Mouse (Mus musculus): ENCODE results near the gene Abr. TPM values are rescaled to one million over a fixed set of nuclear protein-coding genes. Genes with fewer than 3 reads are reported as not detected.

Gene Abr
- polyA plus RNA-seq, 1 experiment from 2014 or later, result 98.3 TPM

- Histone ChIP-seq H3K27me3 (no peaks in the 10 kb centered on the region), H3K4me2 (peak overlapping the region; percentile 25), H3K9me3 (no peaks in the 10 kb centered on the region), H3K36me3 (no peaks in the 10 kb centered on the region), H3K9ac (peak overlapping the region; percentile 53), H3K4me1 (replicated peaks) (peaks cover 61% of the 10 kb centered on the region), H3K4me3 (no peak overlapping the region), H3K27ac (peak overlapping the region; percentile 90)
- WGBS, result 67% methylated on average over 8 of the region's 8 CpGs
- ATAC-seq (ENCODE audit: low FRiP score), result peak; percentile 76
Observed at GRCm38 (mm10) chr11:76507302-76508124, 114.6 kb downstream of the Abr start.

DNA sequence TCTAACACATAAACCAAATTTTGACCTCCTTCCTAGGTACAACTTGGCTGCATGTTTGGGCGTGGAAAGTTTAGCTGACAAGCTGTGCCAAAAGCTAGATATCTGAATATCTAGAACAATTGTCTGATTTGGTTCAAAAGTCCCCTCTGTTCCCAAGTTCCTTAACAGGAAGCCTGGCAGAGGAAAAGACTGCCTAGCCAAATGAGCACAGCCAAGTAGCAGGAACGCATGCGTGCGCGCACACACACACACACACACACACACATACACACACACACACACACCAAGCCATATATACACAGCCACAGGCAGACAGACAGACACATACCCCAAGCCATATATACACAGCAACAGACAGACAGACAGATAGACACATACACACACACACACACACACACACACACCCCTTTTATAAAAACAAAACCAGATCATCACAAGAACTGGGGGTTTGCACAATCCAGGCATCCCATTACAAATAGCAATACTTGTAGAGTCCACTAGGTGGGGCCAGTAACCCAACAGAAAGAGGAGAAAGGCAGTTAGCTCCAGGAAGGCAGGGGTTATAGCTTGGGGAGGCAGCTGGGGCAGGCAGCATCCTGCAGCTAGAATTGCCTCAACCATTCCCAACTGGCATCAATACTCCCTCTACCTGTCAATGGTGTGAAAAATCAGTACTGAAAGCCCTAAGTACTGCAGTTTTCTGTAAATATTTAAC is 115.4 kb downstream of the Abr start:
- 89% methylated on average over 5 of the region's 5 CpGs for WGBS

GRCm38 (mm10) chr11:76505106-76505505 is 117.0 kb downstream of the Abr start:
- Histone ChIP-seq H3K9ac (no peak overlapping the region), H3K4me3 (no peak overlapping the region), H3K36me3 (no peaks in the 10 kb centered on the region), H3K27ac (no peak overlapping the region), H3K27me3 (no peaks in the 10 kb centered on the region), H3K9me3 (no peaks in the 10 kb centered on the region), H3K4me1 (replicated peaks) (peaks cover 53% of the 10 kb centered on the region), H3K4me2 (no peak overlapping the region)
- WGBS, result 86% methylated on average over 1 of the region's 1 CpGs
- ATAC-seq (ENCODE audit: low FRiP score), result no peak

More for the DNA sequence above, 115.4 kb downstream of the Abr start:
- H3K27ac ChIP-seq, result peak overlapping the region; percentile 90
- no peaks in the 10 kb centered on the region for H3K9me3 ChIP-seq
- peak overlapping the region; percentile 53; the same call in 1 of the 2 replicates for H3K9ac ChIP-seq
- H3K4me2 ChIP-seq, result no peak overlapping the region
- no peaks in the 10 kb centered on the region for H3K27me3 ChIP-seq
- no peaks in the 10 kb centered on the region for H3K36me3 ChIP-seq
- H3K4me3 ChIP-seq, result no peak overlapping the region
- H3K4me1 ChIP-seq (replicated peaks), result peaks cover 57% of the 10 kb centered on the region
- ATAC-seq (ENCODE audit: low FRiP score), result peak; percentile 18; the same call in 1 of the 2 replicates

DNA sequence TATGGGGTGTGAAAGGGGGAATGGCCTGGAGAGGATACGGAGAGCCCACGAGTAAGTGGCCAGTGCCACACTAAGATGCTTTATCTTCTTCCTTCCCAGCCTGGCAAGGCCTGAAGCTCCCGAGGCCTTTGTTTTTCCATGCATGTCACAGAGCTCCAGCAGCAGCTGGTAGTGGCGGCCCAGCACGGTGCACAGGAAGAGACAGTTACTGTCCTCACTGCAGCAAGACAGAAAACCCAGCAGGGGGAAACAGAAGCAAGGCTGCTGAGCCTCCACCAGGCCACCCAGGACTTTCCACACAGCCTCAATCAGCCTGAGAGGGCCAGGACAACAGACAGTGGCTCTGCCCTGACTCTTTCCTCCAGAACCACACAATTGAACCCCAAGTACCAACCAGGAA is 118.1 kb downstream of the Abr start:
- Histone ChIP-seq H3K9ac (peak overlapping the region; percentile 14), H3K36me3 (no peaks in the 10 kb centered on the region), H3K9me3 (no peaks in the 10 kb centered on the region), H3K4me1 (replicated peaks) (peaks cover 44% of the 10 kb centered on the region), H3K4me3 (no peak overlapping the region), H3K27me3 (no peaks in the 10 kb centered on the region), H3K4me2 (no peak overlapping the region), H3K27ac (peak overlapping the region; percentile 59)
- WGBS, result 58% methylated on average over 5 of the region's 5 CpGs
- no peak for ATAC-seq (ENCODE audit: low FRiP score)

GRCm38 (mm10) chr11:76499987-76500386 is 122.1 kb downstream of the Abr start:
- H3K27ac ChIP-seq, result no peak overlapping the region
- H3K4me2 ChIP-seq, result no peak overlapping the region
- H3K36me3 ChIP-seq, result no peaks in the 10 kb centered on the region
- no peaks in the 10 kb centered on the region for H3K9me3 ChIP-seq
- no peak for ATAC-seq (ENCODE audit: low FRiP score)
- H3K9ac ChIP-seq, result no peak overlapping the region
- 45% methylated on average over 1 of the region's 1 CpGs for WGBS
- H3K4me1 ChIP-seq (replicated peaks), result peaks cover 30% of the 10 kb centered on the region
- no peaks in the 10 kb centered on the region for H3K27me3 ChIP-seq
- H3K4me3 ChIP-seq, result no peak overlapping the region

GRCm38 (mm10) chr11:76499564-76499963 is 122.5 kb downstream of the Abr start:
- H3K27me3 ChIP-seq, result no peaks in the 10 kb centered on the region
- H3K9me3 ChIP-seq, result no peaks in the 10 kb centered on the region
- peak overlapping the region; percentile 36; the same call in 1 of the 2 replicates for H3K9ac ChIP-seq
- WGBS, result 85% methylated on average over 7 of the region's 7 CpGs
- H3K4me3 ChIP-seq, result no peak overlapping the region
- no peaks in the 10 kb centered on the region for H3K36me3 ChIP-seq
- peaks cover 27% of the 10 kb centered on the region for H3K4me1 ChIP-seq (replicated peaks)
- no peak overlapping the region for H3K27ac ChIP-seq
- no peak overlapping the region for H3K4me2 ChIP-seq
- ATAC-seq (ENCODE audit: low FRiP score), result no peak

GRCm38 (mm10) chr11:76497769-76498152 is 124.4 kb downstream of the Abr start:
- peaks cover 36% of the 10 kb centered on the region for H3K4me1 ChIP-seq (replicated peaks)
- H3K27me3 ChIP-seq, result no peaks in the 10 kb centered on the region
- no peak overlapping the region for H3K4me3 ChIP-seq
- H3K9me3 ChIP-seq, result no peaks in the 10 kb centered on the region
- 90% methylated on average over 4 of the region's 4 CpGs for WGBS
- no peak for ATAC-seq (ENCODE audit: low FRiP score)
- H3K27ac ChIP-seq, result no peak overlapping the region
- no peak overlapping the region for H3K4me2 ChIP-seq
- H3K9ac ChIP-seq, result 0 out of 2 replicates have a peak overlapping the region, but pooled peaks have one; percentile 13
- no peaks in the 10 kb centered on the region for H3K36me3 ChIP-seq

GRCm38 (mm10) chr11:76497066-76497768 is 124.9 kb downstream of the Abr start:
- 77% methylated on average over 9 of the region's 9 CpGs for WGBS
- Histone ChIP-seq H3K36me3 (no peaks in the 10 kb centered on the region), H3K27ac (no peak overlapping the region), H3K4me2 (no peak overlapping the region), H3K9ac (no peak overlapping the region), H3K9me3 (no peaks in the 10 kb centered on the region), H3K4me1 (replicated peaks) (peaks cover 42% of the 10 kb centered on the region), H3K27me3 (no peaks in the 10 kb centered on the region), H3K4me3 (no peak overlapping the region)
- ATAC-seq (ENCODE audit: low FRiP score), result no peak

GRCm38 (mm10) chr11:76496086-76496771 is 125.9 kb downstream of the Abr start:
- WGBS, result 74% methylated on average over 6 of the region's 6 CpGs
- ATAC-seq (ENCODE audit: low FRiP score), result no peak
- H3K36me3 ChIP-seq, result no peaks in the 10 kb centered on the region

GRCm38 (mm10) chr11:76495127-76496028 is 126.7 kb downstream of the Abr start:
- Histone ChIP-seq H3K36me3 (no peaks in the 10 kb centered on the region), H3K4me2 (peak overlapping the region; percentile 85), H3K9me3 (no peaks in the 10 kb centered on the region), H3K4me1 (replicated peaks) (peaks cover 55% of the 10 kb centered on the region), H3K4me3 (peak overlapping the region; percentile 63), H3K27me3 (no peaks in the 10 kb centered on the region), H3K27ac (peak overlapping the region; percentile 98), H3K9ac (peak overlapping the region; percentile 94)
- WGBS, result 17% methylated on average over 19 of the region's 19 CpGs
- no peak; the same call in 1 of the 2 replicates for ATAC-seq (ENCODE audit: low FRiP score)

More at GRCm38 (mm10) chr11:76496086-76496771, 125.9 kb downstream of the Abr start:
- Histone ChIP-seq H3K4me1 (replicated peaks) (peaks cover 52% of the 10 kb centered on the region), H3K4me3 (no peak overlapping the region), H3K27me3 (no peaks in the 10 kb centered on the region), H3K9me3 (no peaks in the 10 kb centered on the region), H3K9ac (no peak overlapping the region), H3K27ac (no peak overlapping the region), H3K4me2 (no peak overlapping the region)

All from hindbrain, embryonic 13.5 days (tissue).